Mouse (Mus musculus): Measurements from ENCODE around the gene Lingo1.

- no peak for TF ChIP-seq POLR2A (IDR thresholded peaks at IDR 0.05; ENCODE audit: borderline replicate concordance, low read depth, low read length)
- no peak for TF ChIP-seq CTCF (IDR thresholded peaks at IDR 0.05; ENCODE audit: low read depth, low read length)
Measured at GRCm38 (mm10) chr9:56686339-56687144, 109.7 kb downstream of the Lingo1 start.

Measured in bone marrow macrophage, adult 2 months (primary cell).